Mouse (Mus musculus) kidney, postnatal 0 days (tissue): ENCODE data around the gene Slc16a14. TPM values are rescaled to one million over a fixed set of nuclear protein-coding genes. Genes with fewer than 3 reads are reported as not detected.
A peak's percentile ranks its signal among the peaks of the same experiment; 100 is the strongest.

Source experiments
- ATAC-seq: fragments of 200-750 bp; cut with Nextera tagmentation; replicated peaks from 2 replicates; pipeline ENCODE4 v1.8.0; 2017; ENCODE audit warnings: low read depth, moderate number of reproducible peaks, moderate TSS enrichment, moderate library complexity; ENCODE audit not compliant: low FRiP score
- DNase-seq: peaks from one replicate; pipeline ENCODE4 v3.0.0-alpha.2; 2016; ENCODE audit warnings: low spot score
- H3K27ac ChIP-seq: fragments of 300-500 bp; sonication (generic); 2 replicates; pipeline ENCODE4 v1.5.1; 2014; ENCODE audit warnings: mild to moderate bottlenecking
- H3K27me3 ChIP-seq: fragments of 300-500 bp; sonication (generic); 2 replicates; pipeline ENCODE4 v1.6.1; 2014; ENCODE audit warnings: low read length, mixed read lengths; ENCODE audit not compliant: insufficient read depth
- H3K36me3 ChIP-seq: fragments of 300-500 bp; sonication (generic); 2 replicates; pipeline ENCODE4 v1.6.1; 2014; ENCODE audit warnings: low read length, mixed read lengths; ENCODE audit not compliant: insufficient read depth
- H3K4me1 ChIP-seq: fragments of 300-500 bp; sonication (generic); replicated peaks from 2 replicates; pipeline ENCODE4 v1.6.1; 2014; ENCODE audit warnings: antibody characterized with exemption, low read length, mixed read lengths; ENCODE audit not compliant: insufficient read depth
- H3K4me2 ChIP-seq: fragments of 300-500 bp; sonication (generic); 2 replicates; pipeline ENCODE4 v1.6.1; 2014; ENCODE audit warnings: mild to moderate bottlenecking, low read length, moderate library complexity, mixed read lengths
- H3K4me3 ChIP-seq: fragments of 300-500 bp; sonication (generic); replicated peaks from 2 replicates; pipeline ENCODE4 v1.5.1; 2014; ENCODE audit warnings: low read depth, low read length
- H3K9ac ChIP-seq: fragments of 300-500 bp; sonication (generic); 2 replicates; pipeline ENCODE4 v1.6.1; 2014; ENCODE audit warnings: low read depth, low read length
- H3K9me3 ChIP-seq: fragments of 300-500 bp; sonication (generic); replicated peaks from 2 replicates; pipeline ENCODE4 v1.6.1; 2016; ENCODE audit warnings: low read length, inconsistent platforms, mixed read lengths
- CTCF ChIP-seq: IDR thresholded peaks from 2 replicates; pipeline ENCODE4 v1.5.1; 2016; ENCODE audit warnings: antibody characterized with exemption, low read depth, mild to moderate bottlenecking, moderate library complexity
- WGBS: fragments of 180-500 bp; shearing (Covaris S2); extraction: QIAGEN DNeasy Blood & Tissue Kit; methylation state at CpG from one replicate; pipeline ENCODE4 v1.1.7; 2014; 5-methylcytosine and 5-hydroxymethylcytosine counted together
- polyA plus RNA-seq: library from polyadenylated mRNA; unstranded; fragments of >200 nt; fragmentation: Nextera tagmentation; extraction: Ambion mirVana; gene quantifications from 2 replicates; pipeline ENCODE4 v1.2.1, GENCODE M21; 2015

The Slc16a14 gene
- polyA plus RNA-seq, 1 experiment from 2014 or later, result 0.45 TPM

DNA sequence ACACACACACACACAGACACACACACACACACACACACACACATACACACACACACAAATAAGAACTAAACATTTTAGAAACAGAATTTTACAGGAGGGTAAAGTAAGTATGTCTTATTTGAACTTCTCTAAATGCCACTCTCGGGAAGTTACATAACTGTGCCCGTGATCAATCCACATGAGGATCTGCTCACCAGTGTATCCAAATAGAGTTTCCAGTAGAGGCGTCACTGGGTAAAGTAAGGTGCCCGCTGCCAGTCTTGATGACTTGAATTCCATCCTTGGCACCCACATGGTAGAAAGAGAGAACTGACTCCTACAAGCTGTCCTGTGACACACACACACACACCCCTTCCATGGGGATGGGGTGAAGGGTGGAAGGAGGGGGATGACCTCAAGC, 52.0 kb downstream of the Slc16a14 start:
- Histone ChIP-seq H3K4me1 (no peaks in the 10 kb centered on the region), H3K27ac (no peak overlapping the region), H3K4me3 (no peak overlapping the region), H3K9ac (no peak overlapping the region), H3K27me3 (no peaks in the 10 kb centered on the region), H3K9me3 (no peaks in the 10 kb centered on the region), H3K36me3 (no peaks in the 10 kb centered on the region), H3K4me2 (no peak overlapping the region)
- TF ChIP-seq CTCF, result no peak
- DNase-seq (no peak), ATAC-seq (no peak)
- WGBS, result 95% methylated on average over 4 of the region's 4 CpGs

DNA sequence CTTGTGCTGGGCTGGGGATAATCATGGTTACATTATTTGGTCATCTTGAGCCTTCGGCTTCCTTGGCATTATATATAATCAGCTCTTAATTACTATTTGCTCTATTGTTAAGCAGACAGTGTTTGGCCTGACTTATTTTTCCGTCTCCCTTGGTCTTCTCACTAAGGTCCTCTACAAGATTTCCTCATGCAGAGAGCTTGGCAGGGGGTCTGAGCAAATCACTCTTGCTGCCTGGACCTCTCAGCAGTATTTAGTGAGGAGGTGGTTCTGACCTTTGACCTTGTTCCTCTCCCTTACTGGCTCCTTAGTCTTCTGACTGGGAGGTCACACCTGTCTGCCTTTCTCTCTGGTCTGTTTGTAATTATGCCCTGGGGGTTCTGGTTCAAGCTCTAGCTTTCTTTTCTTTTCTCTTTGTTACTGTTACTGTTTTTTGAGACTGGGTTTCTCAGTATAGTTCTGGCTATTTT, 52.8 kb downstream of the Slc16a14 start:
- Histone ChIP-seq H3K36me3 (no peaks in the 10 kb centered on the region), H3K9me3 (no peaks in the 10 kb centered on the region), H3K4me3 (no peak overlapping the region), H3K4me2 (no peak overlapping the region), H3K4me1 (no peaks in the 10 kb centered on the region), H3K27me3 (no peaks in the 10 kb centered on the region), H3K27ac (no peak overlapping the region), H3K9ac (no peak overlapping the region)
- ATAC-seq, result no peak
- DNase-seq, result no peak
- 66% methylated on average over 2 of the region's 2 CpGs for WGBS
- no peak for TF ChIP-seq CTCF

DNA sequence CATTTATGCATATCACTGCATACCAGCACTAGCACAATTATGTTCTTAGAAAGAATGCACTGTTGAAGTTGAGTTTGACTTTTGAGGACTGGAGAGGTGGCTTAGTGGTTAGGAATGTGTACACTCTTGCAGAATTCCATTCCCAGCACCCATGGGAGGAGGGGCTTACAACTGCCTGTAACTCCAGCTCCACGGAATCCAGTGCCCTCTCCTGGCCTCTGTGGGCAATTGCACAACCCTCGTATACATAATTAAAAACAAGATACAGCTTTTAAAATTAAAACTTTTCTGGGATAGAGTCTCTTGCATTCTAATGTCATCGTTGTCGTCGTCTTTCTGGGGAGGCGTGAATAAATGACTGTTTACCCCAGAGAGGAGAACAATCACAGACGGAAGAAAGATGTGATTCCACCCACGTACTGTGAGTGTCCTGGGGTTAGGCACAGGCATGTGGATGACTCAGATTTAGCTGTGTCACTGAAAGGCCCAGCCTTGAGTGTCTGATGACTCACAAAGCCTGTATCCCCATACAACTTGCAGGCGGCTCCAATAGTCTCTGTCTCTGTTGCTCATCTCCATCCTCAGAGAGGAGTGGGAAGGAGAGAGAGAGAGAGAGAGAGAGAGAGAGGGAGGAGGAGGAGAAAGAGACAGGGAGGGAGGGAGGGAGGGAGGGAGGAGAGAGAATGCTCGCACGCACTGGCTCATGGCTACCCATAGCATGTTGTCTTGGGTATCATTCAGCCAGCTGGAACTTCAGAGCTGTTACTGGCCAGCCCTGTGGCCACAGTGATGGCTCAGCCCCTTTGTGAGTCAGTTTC, 53.5 kb downstream of the Slc16a14 start:
- Histone ChIP-seq H3K4me2 (no peak overlapping the region), H3K27me3 (no peaks in the 10 kb centered on the region), H3K9me3 (no peaks in the 10 kb centered on the region), H3K4me1 (no peaks in the 10 kb centered on the region), H3K9ac (no peak overlapping the region), H3K36me3 (no peaks in the 10 kb centered on the region), H3K4me3 (no peak overlapping the region), H3K27ac (no peak overlapping the region)
- ATAC-seq (0 out of 2 replicates have a peak, but pooled peaks have one; percentile 67), DNase-seq (no peak)
- WGBS, result 73% methylated on average over 11 of the region's 11 CpGs
- TF ChIP-seq CTCF, result peak; percentile 43

DNA sequence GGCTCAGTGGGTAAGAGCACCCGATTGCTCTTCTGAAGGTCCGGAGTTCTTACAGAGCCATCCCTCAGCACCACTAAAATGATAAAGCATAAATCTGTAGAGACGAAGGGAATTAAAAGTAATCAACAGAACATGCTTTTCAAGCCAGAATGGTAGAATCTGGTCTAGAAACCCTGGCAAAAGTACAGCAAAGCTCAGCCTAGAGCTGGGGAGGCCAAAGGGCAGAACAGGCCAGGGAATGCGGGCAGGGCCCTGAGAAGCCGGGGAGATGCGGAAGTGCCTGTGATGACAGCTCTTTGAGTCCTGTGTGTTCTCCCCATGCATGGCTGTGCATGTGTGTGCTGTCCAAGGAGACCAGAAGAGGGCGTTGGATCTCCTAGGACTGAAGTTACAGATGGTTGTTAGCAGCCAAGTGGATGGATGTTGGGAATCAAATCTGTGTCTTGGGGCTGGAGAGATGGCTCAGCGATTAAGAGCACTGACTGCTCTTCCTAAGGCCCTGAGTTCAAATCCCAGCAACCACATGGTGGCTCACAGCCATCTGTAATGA, 55.3 kb downstream of the Slc16a14 start:
- H3K9ac ChIP-seq, result no peak overlapping the region
- ATAC-seq, result no peak
- TF ChIP-seq CTCF, result no peak

DNA sequence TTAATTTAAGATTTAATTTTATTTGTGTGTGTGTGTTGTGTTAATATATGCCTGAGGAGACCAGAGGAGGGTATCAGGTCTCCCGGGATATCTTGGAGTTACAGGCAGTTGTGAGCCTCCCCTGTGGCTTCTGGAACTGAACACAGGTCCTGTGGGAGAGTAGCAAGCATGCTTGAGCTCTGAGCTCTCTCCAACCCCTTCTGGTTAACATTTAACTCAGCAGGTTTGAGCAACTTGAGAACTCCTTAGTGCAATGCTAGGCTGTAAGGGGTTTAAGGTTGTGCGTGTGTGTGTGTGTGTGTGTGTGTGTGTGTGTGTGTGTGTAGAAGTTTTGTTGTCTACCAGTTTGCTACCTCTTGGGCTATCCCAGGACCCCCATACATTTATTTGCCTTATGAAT, 57.3 kb downstream of the Slc16a14 start:
- no peaks in the 10 kb centered on the region for H3K4me1 ChIP-seq
- no peak overlapping the region for H3K27ac ChIP-seq
- H3K9me3 ChIP-seq, result no peaks in the 10 kb centered on the region
- ATAC-seq (peak; percentile 55; the same call in 1 of the 2 replicates), DNase-seq (no peak)
- no peak for TF ChIP-seq CTCF
- no peak overlapping the region for H3K4me3 ChIP-seq
- no peaks in the 10 kb centered on the region for H3K27me3 ChIP-seq
- H3K9ac ChIP-seq, result no peak overlapping the region
- 71% methylated on average over 2 of the region's 2 CpGs for WGBS
- H3K4me2 ChIP-seq, result no peak overlapping the region
- H3K36me3 ChIP-seq, result no peaks in the 10 kb centered on the region

More for the DNA sequence above, 55.3 kb downstream of the Slc16a14 start:
- DNase-seq, result no peak
- H3K9me3 ChIP-seq, result no peaks in the 10 kb centered on the region
- no peaks in the 10 kb centered on the region for H3K36me3 ChIP-seq
- no peak overlapping the region for H3K27ac ChIP-seq
- no peaks in the 10 kb centered on the region for H3K27me3 ChIP-seq
- WGBS, result 94% methylated on average over 8 of the region's 8 CpGs
- H3K4me2 ChIP-seq, result no peak overlapping the region
- H3K4me1 ChIP-seq, result no peaks in the 10 kb centered on the region
- no peak overlapping the region for H3K4me3 ChIP-seq

DNA sequence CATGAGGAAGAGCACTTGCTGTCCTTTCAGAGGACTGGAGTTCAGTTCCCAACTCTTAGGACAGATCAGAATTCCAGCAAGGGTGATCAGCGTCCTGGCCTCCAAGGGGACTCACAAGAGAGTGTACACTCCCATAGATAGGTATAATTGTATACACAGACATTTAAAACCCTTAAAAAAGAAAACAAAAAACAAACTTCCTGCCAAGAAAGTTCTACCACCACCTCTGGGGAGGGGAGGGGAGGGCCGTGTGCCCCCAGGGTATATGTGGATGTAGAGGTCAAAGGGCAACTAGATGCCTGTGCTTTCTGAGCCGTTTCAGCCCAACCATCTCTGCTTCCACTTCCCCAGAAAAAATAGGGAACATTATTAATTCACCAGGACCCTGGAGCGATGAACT, 62.0 kb downstream of the Slc16a14 start:
- DNase-seq (no peak), ATAC-seq (no peak)
- Histone ChIP-seq H3K9ac (no peak overlapping the region), H3K27me3 (no peaks in the 10 kb centered on the region), H3K36me3 (no peaks in the 10 kb centered on the region), H3K9me3 (no peaks in the 10 kb centered on the region), H3K4me1 (no peaks in the 10 kb centered on the region), H3K4me2 (no peak overlapping the region), H3K4me3 (no peak overlapping the region), H3K27ac (peak overlapping the region; percentile 14)
- WGBS, result 47% methylated on average over 4 of the region's 4 CpGs
- TF ChIP-seq CTCF, result no peak
